Mouse (Mus musculus): ENCODE results near the gene Rpp38. TPM values are rescaled to one million over a fixed set of nuclear protein-coding genes. Genes with fewer than 3 reads are reported as not detected.

Rpp38 gene
- polyA plus RNA-seq, 1 experiment from 2014 or later = 13.5 TPM

GRCm38 (mm10) chr2:3331071-3331703 is 1.3 kb downstream of the Rpp38 start:
- Histone ChIP-seq H3K9ac (peak overlapping the region; percentile 77; the same call in 1 of the 2 replicates), H3K4me3 (peak overlapping the region; percentile 64), H3K27ac (no peak overlapping the region), H3K4me1 (replicated peaks) (peaks cover 22% of the 10 kb centered on the region), H3K36me3 (peaks cover 20% of the 10 kb centered on the region), H3K27me3 (peaks cover 1% of the 10 kb centered on the region; the same call in 1 of the 2 replicates), H3K4me2 (peak overlapping the region; percentile 70), H3K9me3 (no peaks in the 10 kb centered on the region)
- ATAC-seq (ENCODE audit: low FRiP score) = no peak
- 85% methylated on average over 5 of the region's 5 CpGs for WGBS

GRCm38 (mm10) chr2:3327351-3327750 is 5.1 kb downstream of the Rpp38 start:
- H3K36me3 ChIP-seq = peaks cover 51% of the 10 kb centered on the region
- no peak overlapping the region for H3K4me2 ChIP-seq
- no peak for ATAC-seq (ENCODE audit: low FRiP score)
- H3K4me3 ChIP-seq = no peak overlapping the region
- H3K4me1 ChIP-seq (replicated peaks) = peaks cover 13% of the 10 kb centered on the region
- no peaks in the 10 kb centered on the region for H3K27me3 ChIP-seq
- no peak overlapping the region for H3K9ac ChIP-seq
- H3K27ac ChIP-seq = no peak overlapping the region
- H3K9me3 ChIP-seq = no peaks in the 10 kb centered on the region
- 33% methylated on average over 1 of the region's 1 CpGs for WGBS

GRCm38 (mm10) chr2:3326547-3326946 is 5.9 kb downstream of the Rpp38 start:
- Histone ChIP-seq H3K36me3 (peaks cover 56% of the 10 kb centered on the region), H3K27ac (no peak overlapping the region), H3K9ac (no peak overlapping the region), H3K9me3 (no peaks in the 10 kb centered on the region), H3K4me3 (no peak overlapping the region), H3K4me1 (replicated peaks) (peaks cover 9% of the 10 kb centered on the region), H3K4me2 (no peak overlapping the region), H3K27me3 (no peaks in the 10 kb centered on the region)
- ATAC-seq (ENCODE audit: low FRiP score) = no peak
- 80% methylated on average over 1 of the region's 1 CpGs for WGBS

GRCm38 (mm10) chr2:3324381-3325130 is 7.9 kb downstream of the Rpp38 start:
- Histone ChIP-seq H3K36me3 (peaks cover 65% of the 10 kb centered on the region), H3K4me1 (replicated peaks) (no peaks in the 10 kb centered on the region), H3K9me3 (no peaks in the 10 kb centered on the region), H3K4me2 (no peak overlapping the region), H3K4me3 (no peak overlapping the region), H3K27me3 (no peaks in the 10 kb centered on the region), H3K27ac (no peak overlapping the region), H3K9ac (no peak overlapping the region)
- WGBS = 94% methylated on average over 7 of the region's 7 CpGs
- no peak for ATAC-seq (ENCODE audit: low FRiP score)

- Histone ChIP-seq H3K27me3 (no peaks in the 10 kb centered on the region), H3K9me3 (no peaks in the 10 kb centered on the region), H3K36me3 (peaks cover 67% of the 10 kb centered on the region), H3K4me2 (no peak overlapping the region), H3K4me1 (replicated peaks) (no peaks in the 10 kb centered on the region), H3K9ac (no peak overlapping the region), H3K27ac (no peak overlapping the region), H3K4me3 (no peak overlapping the region)
- no peak for ATAC-seq (ENCODE audit: low FRiP score)
- WGBS = 96% methylated on average over 2 of the region's 2 CpGs
Observed at GRCm38 (mm10) chr2:3323132-3323531, 9.3 kb downstream of the Rpp38 start.

GRCm38 (mm10) chr2:3305426-3306025 is 26.9 kb downstream of the Rpp38 start:
- 82% methylated on average over 3 of the region's 3 CpGs for WGBS
- H3K4me3 ChIP-seq = no peak overlapping the region
- no peak overlapping the region for H3K27ac ChIP-seq
- H3K27me3 ChIP-seq = no peaks in the 10 kb centered on the region
- H3K4me1 ChIP-seq (replicated peaks) = no peaks in the 10 kb centered on the region
- H3K4me2 ChIP-seq = no peak overlapping the region
- H3K36me3 ChIP-seq = peaks cover 20% of the 10 kb centered on the region
- no peaks in the 10 kb centered on the region for H3K9me3 ChIP-seq
- ATAC-seq (ENCODE audit: low FRiP score) = no peak
- no peak overlapping the region for H3K9ac ChIP-seq

GRCm38 (mm10) chr2:3295826-3296225 is 36.6 kb downstream of the Rpp38 start:
- no peak for ATAC-seq (ENCODE audit: low FRiP score)
- Histone ChIP-seq H3K27me3 (no peaks in the 10 kb centered on the region), H3K27ac (no peak overlapping the region), H3K4me3 (no peak overlapping the region), H3K9ac (no peak overlapping the region), H3K4me2 (no peak overlapping the region), H3K36me3 (no peaks in the 10 kb centered on the region), H3K4me1 (replicated peaks) (no peaks in the 10 kb centered on the region), H3K9me3 (no peaks in the 10 kb centered on the region)
- 93% methylated on average over 7 of the region's 7 CpGs for WGBS

- no peaks in the 10 kb centered on the region for H3K36me3 ChIP-seq
- H3K9ac ChIP-seq = no peak overlapping the region
- ATAC-seq (ENCODE audit: low FRiP score) = no peak
- no peaks in the 10 kb centered on the region for H3K9me3 ChIP-seq
- H3K4me2 ChIP-seq = no peak overlapping the region
- H3K27me3 ChIP-seq = no peaks in the 10 kb centered on the region
- WGBS = 94% methylated on average over 1 of the region's 1 CpGs
- H3K4me1 ChIP-seq (replicated peaks) = no peaks in the 10 kb centered on the region
- no peak overlapping the region for H3K4me3 ChIP-seq
- no peak overlapping the region for H3K27ac ChIP-seq
Observed at GRCm38 (mm10) chr2:3292170-3292569, 40.3 kb downstream of the Rpp38 start.

- Histone ChIP-seq H3K27me3 (no peaks in the 10 kb centered on the region), H3K4me3 (no peak overlapping the region), H3K4me2 (no peak overlapping the region), H3K36me3 (no peaks in the 10 kb centered on the region), H3K9me3 (no peaks in the 10 kb centered on the region), H3K4me1 (replicated peaks) (peaks cover 11% of the 10 kb centered on the region), H3K27ac (no peak overlapping the region), H3K9ac (no peak overlapping the region)
- 82% methylated on average over 1 of the region's 1 CpGs for WGBS
- ATAC-seq (ENCODE audit: low FRiP score) = no peak
Observed at GRCm38 (mm10) chr2:3289581-3289980, 42.9 kb downstream of the Rpp38 start.

GRCm38 (mm10) chr2:3286243-3286642 is 46.2 kb downstream of the Rpp38 start:
- H3K27ac ChIP-seq = no peak overlapping the region
- 88% methylated on average over 2 of the region's 2 CpGs for WGBS
- no peak overlapping the region for H3K4me2 ChIP-seq
- no peak for ATAC-seq (ENCODE audit: low FRiP score)
- H3K4me3 ChIP-seq = no peak overlapping the region
- H3K27me3 ChIP-seq = no peaks in the 10 kb centered on the region
- no peaks in the 10 kb centered on the region for H3K9me3 ChIP-seq
- no peak overlapping the region for H3K9ac ChIP-seq
- H3K36me3 ChIP-seq = no peaks in the 10 kb centered on the region
- H3K4me1 ChIP-seq (replicated peaks) = peaks cover 19% of the 10 kb centered on the region

- H3K4me1 ChIP-seq (replicated peaks) = peaks cover 19% of the 10 kb centered on the region
- WGBS = 82% methylated on average over 3 of the region's 3 CpGs
- no peaks in the 10 kb centered on the region for H3K36me3 ChIP-seq
- H3K9me3 ChIP-seq = no peaks in the 10 kb centered on the region
- no peak for ATAC-seq (ENCODE audit: low FRiP score)
- peak overlapping the region; percentile 74 for H3K4me2 ChIP-seq
- peak overlapping the region; percentile 80 for H3K4me3 ChIP-seq
- no peaks in the 10 kb centered on the region for H3K27me3 ChIP-seq
- H3K9ac ChIP-seq = peak overlapping the region; percentile 88
- no peak overlapping the region for H3K27ac ChIP-seq
Observed at GRCm38 (mm10) chr2:3285709-3286108, 46.7 kb downstream of the Rpp38 start.

GRCm38 (mm10) chr2:3285181-3285530 is 47.3 kb downstream of the Rpp38 start:
- WGBS = 1% methylated on average over 6 of the region's 6 CpGs
- ATAC-seq (ENCODE audit: low FRiP score) = no peak

More at GRCm38 (mm10) chr2:3285181-3285530, 47.3 kb downstream of the Rpp38 start:
- Histone ChIP-seq H3K4me1 (replicated peaks) (peaks cover 19% of the 10 kb centered on the region), H3K4me3 (peak overlapping the region; percentile 80), H3K36me3 (no peaks in the 10 kb centered on the region), H3K4me2 (peak overlapping the region; percentile 74), H3K27ac (peak overlapping the region; percentile 95), H3K9ac (peak overlapping the region; percentile 88), H3K9me3 (no peaks in the 10 kb centered on the region), H3K27me3 (no peaks in the 10 kb centered on the region)

Measured in hindbrain, embryonic 13.5 days (tissue).